Mouse (Mus musculus) thymus, adult 2 months (tissue): ENCODE data around the gene Cebpg.

Experiments
- CTCF ChIP-seq: fragments of 200-500 bp; IDR thresholded peaks from 2 replicates; pipeline ENCODE4 v1.5.1; 2012; ENCODE audit warnings: mild to moderate bottlenecking, control low read depth, low read length, moderate library complexity, borderline replicate concordance; ENCODE audit not compliant: control insufficient read depth, poor library complexity, insufficient read depth; ENCODE audit errors: extremely low read depth
- POLR2A ChIP-seq: fragments of 200-500 bp; IDR thresholded peaks from 2 replicates; pipeline ENCODE4 v1.6.1; 2012; ENCODE audit warnings: mild to moderate bottlenecking, low read length, control low read depth, moderate library complexity; ENCODE audit not compliant: control insufficient read depth, poor library complexity, insufficient read depth; ENCODE audit errors: extremely low read depth

- TF ChIP-seq CTCF (no peak), POLR2A (no peak)
Measured at GRCm38 (mm10) chr7:35029648-35030047, 26.7 kb downstream of the Cebpg start.
